Mouse (Mus musculus): ENCODE measurements at regions not wholly inside any gene's neighbourhood (a gene's known extent, or its start where the extent isn't known, plus 50 kb on each side); places are given as distances from the start of the nearest gene placed in this dataset.

GRCm38 (mm10) chr17:49231287-49231686 is 196.9 kb upstream of the Mocs1 start:
- TF ChIP-seq POLR2A (IDR thresholded peaks at IDR 0.05; ENCODE audit: extremely low read depth, insufficient read depth, low read length) (no peak), CTCF (IDR thresholded peaks at IDR 0.05; ENCODE audit: extremely low read depth, insufficient read depth, low read length) (no peak)
